Mouse (Mus musculus) thymus, postnatal 25 days (tissue): Measurements from ENCODE around the gene Rbms3.

Source experiments
- DNase-seq: peaks from one replicate; pipeline ENCODE4 v3.0.0; 2022

Gene Rbms3

GRCm38 (mm10) chr9:116814495-116815094 is 815.1 kb downstream of the Rbms3 start:
- DNase-seq = no peak

- DNase-seq = no peak
Observed at GRCm38 (mm10) chr9:116813396-116813795, 816.3 kb downstream of the Rbms3 start.

GRCm38 (mm10) chr9:116809260-116809659 is 820.5 kb downstream of the Rbms3 start:
- no peak for DNase-seq

- no peak for DNase-seq
Observed at GRCm38 (mm10) chr9:116808401-116808800, 821.3 kb downstream of the Rbms3 start.

- DNase-seq = no peak
Observed at GRCm38 (mm10) chr9:116807166-116808081, 822.3 kb downstream of the Rbms3 start.

GRCm38 (mm10) chr9:116803292-116803731 is 826.4 kb downstream of the Rbms3 start:
- no peak for DNase-seq

GRCm38 (mm10) chr9:116802602-116803001 is 827.1 kb downstream of the Rbms3 start:
- DNase-seq = no peak

- DNase-seq = no peak
Observed at GRCm38 (mm10) chr9:116795240-116795955, 834.3 kb downstream of the Rbms3 start.

- no peak for DNase-seq
Observed at GRCm38 (mm10) chr9:116791850-116792249, 837.9 kb downstream of the Rbms3 start.

- DNase-seq = no peak
Observed at GRCm38 (mm10) chr9:116786136-116787046, 843.3 kb downstream of the Rbms3 start.

- DNase-seq = no peak
Observed at GRCm38 (mm10) chr9:116771820-116772219, 857.9 kb downstream of the Rbms3 start.

- DNase-seq = no peak
Observed at GRCm38 (mm10) chr9:116769358-116770054, 860.2 kb downstream of the Rbms3 start.

- no peak for DNase-seq
Observed at GRCm38 (mm10) chr9:116762395-116763025, 867.2 kb downstream of the Rbms3 start.

GRCm38 (mm10) chr9:116748857-116749584 is 880.7 kb downstream of the Rbms3 start:
- no peak for DNase-seq

GRCm38 (mm10) chr9:116748346-116748745 is 881.4 kb downstream of the Rbms3 start:
- DNase-seq = no peak

- DNase-seq = no peak
Observed at GRCm38 (mm10) chr9:116746871-116747270, 882.8 kb downstream of the Rbms3 start.

GRCm38 (mm10) chr9:116737786-116738185 is 891.9 kb downstream of the Rbms3 start:
- no peak for DNase-seq

GRCm38 (mm10) chr9:116729172-116729571 is 900.5 kb downstream of the Rbms3 start:
- no peak for DNase-seq

GRCm38 (mm10) chr9:116728655-116729054 is 901.1 kb downstream of the Rbms3 start:
- DNase-seq = no peak

- no peak for DNase-seq
Observed at GRCm38 (mm10) chr9:116728093-116728492, 901.6 kb downstream of the Rbms3 start.
